Mouse (Mus musculus): ENCODE results near the gene E130308A19Rik.

The E130308A19Rik gene

GRCm38 (mm10) chr4:59731544-59731943 is 105.5 kb downstream of the E130308A19Rik start:
- no peak for DNase-seq

- peak; percentile 45 to 52 for DNase-seq
Measured at GRCm38 (mm10) chr4:59739321-59739720, 113.3 kb downstream of the E130308A19Rik start.

- no peak for DNase-seq
Measured at GRCm38 (mm10) chr4:59739882-59740281, 113.9 kb downstream of the E130308A19Rik start.

- peak in 1 of 2 experiments; percentile 7 for DNase-seq
Measured at GRCm38 (mm10) chr4:59753491-59754140, 127.6 kb downstream of the E130308A19Rik start.

- no peak for DNase-seq
Measured at GRCm38 (mm10) chr4:59756332-59757082, 130.5 kb downstream of the E130308A19Rik start.

GRCm38 (mm10) chr4:59757452-59758435 is 131.7 kb downstream of the E130308A19Rik start:
- no peak for DNase-seq

GRCm38 (mm10) chr4:59760016-59760415 is 134.0 kb downstream of the E130308A19Rik start:
- DNase-seq = no peak

GRCm38 (mm10) chr4:59760636-59761364 is 134.8 kb downstream of the E130308A19Rik start:
- peak; percentile 41 to 44 for DNase-seq

GRCm38 (mm10) chr4:59761365-59761729 is 135.3 kb downstream of the E130308A19Rik start:
- no peak for DNase-seq

- no peak for DNase-seq
Measured at GRCm38 (mm10) chr4:59764950-59765349, 138.9 kb downstream of the E130308A19Rik start.

GRCm38 (mm10) chr4:59765385-59766005 is 139.5 kb downstream of the E130308A19Rik start:
- DNase-seq = no peak

GRCm38 (mm10) chr4:59767717-59768116 is 141.7 kb downstream of the E130308A19Rik start:
- no peak for DNase-seq

- DNase-seq = no peak
Measured at GRCm38 (mm10) chr4:59772171-59772879, 146.3 kb downstream of the E130308A19Rik start.

GRCm38 (mm10) chr4:59777828-59778227 is 151.8 kb downstream of the E130308A19Rik start:
- no peak for DNase-seq

- peak; percentile 16 to 33 for DNase-seq
Measured at GRCm38 (mm10) chr4:59780568-59780967, 154.6 kb downstream of the E130308A19Rik start.

- peak; percentile 19 to 72 for DNase-seq
Measured at GRCm38 (mm10) chr4:59782853-59783684, 157.1 kb downstream of the E130308A19Rik start.

GRCm38 (mm10) chr4:59783685-59784279 is 157.8 kb downstream of the E130308A19Rik start:
- peak; percentile 96 for DNase-seq

- no peak for DNase-seq
Measured at GRCm38 (mm10) chr4:59785412-59785811, 159.4 kb downstream of the E130308A19Rik start.

GRCm38 (mm10) chr4:59786661-59787060 is 160.7 kb downstream of the E130308A19Rik start:
- DNase-seq = peak; percentile 89 to 91

GRCm38 (mm10) chr4:59787126-59787525 is 161.1 kb downstream of the E130308A19Rik start:
- DNase-seq = no peak
